Mouse (Mus musculus) stomach, embryonic 15.5 days (tissue): ENCODE results near the gene Stat5b. TPM values are rescaled to one million over a fixed set of nuclear protein-coding genes. Genes with fewer than 3 reads are reported as not detected.
A peak's percentile ranks its signal among the peaks of the same experiment; 100 is the strongest.

Source experiments
- ATAC-seq: fragments of 200-750 bp; cut with Nextera tagmentation; 2 replicates; pipeline ENCODE4 v1.8.0; 2017; ENCODE audit warnings: low read depth, moderate number of reproducible peaks, moderate TSS enrichment; ENCODE audit not compliant: insufficient read depth, low FRiP score
- H3K27ac ChIP-seq: fragments of 300-500 bp; sonication (generic); 2 replicates; pipeline ENCODE4 v1.5.1; 2015; ENCODE audit warnings: mild to moderate bottlenecking, inconsistent platforms
- H3K27me3 ChIP-seq: fragments of 300-500 bp; sonication (generic); replicated peaks from 2 replicates; pipeline ENCODE4 v1.6.1; 2015; ENCODE audit warnings: inconsistent platforms
- H3K36me3 ChIP-seq: fragments of 300-500 bp; sonication (generic); 2 replicates; pipeline ENCODE4 v1.6.1; 2015; ENCODE audit warnings: inconsistent platforms
- H3K4me1 ChIP-seq: fragments of 300-500 bp; sonication (generic); 2 replicates; pipeline ENCODE4 v1.6.1; 2015; ENCODE audit warnings: inconsistent platforms
- H3K4me2 ChIP-seq: fragments of 300-500 bp; sonication (generic); 2 replicates; pipeline ENCODE4 v1.6.1; 2015; ENCODE audit warnings: mild to moderate bottlenecking, inconsistent platforms
- H3K4me3 ChIP-seq: fragments of 300-500 bp; sonication (generic); replicated peaks from 2 replicates; pipeline ENCODE4 v1.5.1; 2015; ENCODE audit warnings: inconsistent platforms
- H3K9ac ChIP-seq: fragments of 300-500 bp; sonication (generic); 2 replicates; pipeline ENCODE4 v1.6.1; 2015; ENCODE audit warnings: inconsistent platforms
- H3K9me3 ChIP-seq: fragments of 300-500 bp; sonication (generic); 2 replicates; pipeline ENCODE4 v1.6.1; 2016; ENCODE audit warnings: inconsistent platforms
- WGBS: fragments of 180-500 bp; shearing (Covaris S2); methylation state at CpG from one replicate; pipeline ENCODE4 v1.1.7; 2015; 5-methylcytosine and 5-hydroxymethylcytosine counted together
- polyA plus RNA-seq: library from polyadenylated mRNA; unstranded; fragments of >200 nt; fragmentation: Nextera tagmentation; extraction: Ambion mirVana; gene quantifications from 2 replicates; pipeline ENCODE4 v1.2.1, GENCODE M21; 2015

Gene Stat5b
- polyA plus RNA-seq, 1 experiment from 2014 or later = 27.5 TPM

DNA sequence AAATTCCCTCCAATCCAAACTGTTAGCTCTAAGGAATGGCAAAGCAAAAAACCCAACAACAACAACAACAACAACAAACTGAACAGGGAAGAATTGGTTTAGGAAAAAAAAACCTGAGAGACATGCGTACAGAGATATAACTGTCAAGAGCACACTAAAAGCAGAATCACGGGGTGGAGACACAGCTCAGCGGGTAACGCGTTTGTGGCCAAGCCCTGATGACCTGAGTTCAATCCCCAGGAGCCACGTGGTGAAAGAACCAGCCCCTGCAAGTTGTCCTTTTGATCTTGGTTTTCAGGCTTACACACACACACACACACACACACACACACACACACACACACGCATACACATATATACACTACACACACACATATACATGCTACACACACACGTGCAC lies 31.5 kb downstream of the Stat5b start:
- H3K9ac ChIP-seq = no peak overlapping the region
- H3K4me2 ChIP-seq = no peak overlapping the region
- no peaks in the 10 kb centered on the region; the same call in 1 of the 2 replicates for H3K4me1 ChIP-seq
- ATAC-seq = no peak
- no peaks in the 10 kb centered on the region for H3K36me3 ChIP-seq
- WGBS = 74% methylated on average over 8 of the region's 8 CpGs
- no peak overlapping the region for H3K4me3 ChIP-seq
- no peaks in the 10 kb centered on the region for H3K27me3 ChIP-seq
- no peaks in the 10 kb centered on the region for H3K9me3 ChIP-seq
- no peak overlapping the region for H3K27ac ChIP-seq

DNA sequence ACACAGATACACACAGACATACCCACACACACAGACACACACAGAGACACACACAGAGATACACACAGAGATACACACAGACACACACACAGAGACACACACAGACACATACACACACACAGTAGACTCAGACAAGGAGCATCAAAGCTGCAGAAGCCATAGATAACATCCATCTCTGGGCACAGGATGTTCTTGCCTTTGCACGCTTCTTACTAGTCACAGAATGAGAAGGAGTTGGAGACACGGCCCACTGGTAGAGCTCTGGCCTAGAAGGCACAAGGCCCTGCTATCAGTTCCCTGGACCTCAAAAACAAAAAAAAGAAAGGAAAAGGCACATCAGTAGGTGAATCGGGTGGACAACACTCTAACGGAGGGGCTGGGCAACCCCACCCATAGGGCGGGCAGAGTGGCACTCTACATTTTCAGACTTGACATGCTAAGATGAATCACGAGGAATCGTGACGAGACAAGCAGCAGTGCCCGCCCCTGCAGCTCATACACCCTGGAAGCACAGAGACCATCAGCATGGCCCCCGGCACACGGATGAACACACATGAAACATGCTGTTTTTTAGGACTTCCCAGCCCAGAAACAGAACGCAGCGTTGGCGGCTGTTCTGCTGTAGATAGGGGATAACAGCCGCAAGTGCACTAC lies 32.0 kb downstream of the Stat5b start:
- WGBS = 81% methylated on average over 15 of the region's 15 CpGs

DNA sequence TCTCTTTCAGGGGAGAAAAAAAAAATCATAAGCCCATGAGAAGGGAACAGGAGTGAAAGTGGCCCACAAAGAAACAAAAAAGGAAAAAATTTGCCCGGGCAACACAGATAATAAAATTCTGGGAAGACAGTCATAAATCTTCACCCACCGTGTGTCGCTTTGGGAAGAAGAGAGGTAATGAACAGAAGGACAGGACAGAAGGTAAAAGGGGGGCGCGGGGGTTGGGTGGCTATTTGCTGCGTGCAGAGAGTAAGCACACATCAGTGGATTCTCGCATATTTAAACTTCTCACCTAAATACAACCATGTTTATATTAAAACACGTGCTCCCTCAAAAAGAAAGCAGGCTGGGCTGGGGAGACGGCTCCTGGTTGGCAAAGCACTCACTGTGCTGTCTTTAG lies 33.2 kb downstream of the Stat5b start:
- Histone ChIP-seq H3K36me3 (no peaks in the 10 kb centered on the region), H3K9ac (no peak overlapping the region), H3K9me3 (no peaks in the 10 kb centered on the region), H3K27me3 (no peaks in the 10 kb centered on the region), H3K4me2 (no peak overlapping the region), H3K4me1 (no peaks in the 10 kb centered on the region; the same call in 1 of the 2 replicates), H3K27ac (no peak overlapping the region), H3K4me3 (no peak overlapping the region)
- no peak for ATAC-seq
- 45% methylated on average over 9 of the region's 9 CpGs for WGBS

More for the DNA sequence above, 32.0 kb downstream of the Stat5b start:
- Histone ChIP-seq H3K36me3 (no peaks in the 10 kb centered on the region), H3K4me3 (no peak overlapping the region), H3K9ac (no peak overlapping the region), H3K4me2 (no peak overlapping the region), H3K9me3 (no peaks in the 10 kb centered on the region), H3K27me3 (no peaks in the 10 kb centered on the region), H3K4me1 (no peaks in the 10 kb centered on the region; the same call in 1 of the 2 replicates), H3K27ac (no peak overlapping the region)
- no peak for ATAC-seq

DNA sequence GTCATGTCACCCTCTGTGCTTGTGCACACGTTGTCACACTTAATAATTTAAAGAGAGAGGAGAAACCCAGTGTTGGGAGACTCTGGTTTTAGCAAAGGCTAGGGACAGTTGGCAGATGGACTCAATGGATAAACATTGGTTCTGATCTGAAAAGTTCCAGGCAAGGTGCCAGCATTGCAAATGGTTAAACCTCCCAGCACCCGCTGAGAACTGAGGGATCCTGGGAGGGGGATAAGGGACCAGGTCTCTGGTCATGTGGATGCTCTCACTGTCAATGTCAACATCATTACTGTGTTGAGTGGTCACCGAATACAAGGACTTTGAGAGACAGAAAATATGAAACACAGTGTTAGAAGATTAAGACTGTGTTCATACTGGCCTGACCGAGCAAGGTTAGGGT lies 33.7 kb downstream of the Stat5b start:
- ATAC-seq = no peak
- H3K9me3 ChIP-seq = no peaks in the 10 kb centered on the region
- H3K27me3 ChIP-seq = no peaks in the 10 kb centered on the region
- H3K4me1 ChIP-seq = no peaks in the 10 kb centered on the region; the same call in 1 of the 2 replicates
- H3K36me3 ChIP-seq = no peaks in the 10 kb centered on the region
- H3K9ac ChIP-seq = no peak overlapping the region
- no peak overlapping the region for H3K27ac ChIP-seq
- no peak overlapping the region for H3K4me2 ChIP-seq
- WGBS = 41% methylated on average over 4 of the region's 4 CpGs
- H3K4me3 ChIP-seq = no peak overlapping the region

DNA sequence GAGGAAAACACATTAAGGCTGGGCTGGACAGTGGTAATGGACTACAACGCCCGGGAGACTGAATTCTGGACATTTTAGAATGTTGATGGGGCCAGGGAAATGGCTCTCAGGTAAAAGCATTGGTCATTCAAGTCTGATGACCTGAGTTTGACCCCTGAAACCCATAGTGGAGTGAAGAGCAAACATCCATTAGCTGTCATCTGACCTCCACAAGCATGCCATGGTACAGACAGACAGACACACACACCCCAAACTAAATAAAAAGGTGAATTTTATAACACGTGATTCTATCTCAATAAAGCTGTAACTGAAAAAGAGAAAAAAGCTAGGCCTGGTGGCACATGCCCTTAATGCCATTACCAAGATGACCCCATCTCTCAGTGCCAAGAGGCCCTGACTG lies 34.2 kb downstream of the Stat5b start:
- ATAC-seq = no peak
- WGBS = 52% methylated on average over 3 of the region's 3 CpGs

DNA sequence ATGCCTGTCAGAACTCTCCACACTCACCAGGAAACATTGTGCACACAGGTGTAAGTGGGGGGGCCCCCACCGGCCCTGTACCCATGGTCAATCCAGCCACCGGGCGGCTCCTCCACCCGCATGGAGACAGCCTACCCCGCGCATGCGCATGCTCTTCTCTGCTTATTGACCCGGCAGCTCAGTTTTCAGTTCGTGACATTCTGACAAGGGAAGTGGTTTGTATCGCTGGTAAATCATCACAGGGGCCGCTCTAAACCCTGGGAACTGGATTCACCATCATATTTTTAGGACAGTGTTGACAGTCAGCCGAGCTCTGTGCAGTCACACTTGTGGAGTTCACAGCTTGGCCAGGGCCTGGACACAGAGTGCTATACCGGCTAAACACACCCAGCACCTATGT lies 36.0 kb downstream of the Stat5b start:
- no peaks in the 10 kb centered on the region for H3K27me3 ChIP-seq
- no peaks in the 10 kb centered on the region for H3K9me3 ChIP-seq
- peak; percentile 78 for ATAC-seq
- no peaks in the 10 kb centered on the region for H3K36me3 ChIP-seq
- peak overlapping the region; percentile 26 for H3K4me2 ChIP-seq
- H3K9ac ChIP-seq = no peak overlapping the region
- no peak overlapping the region for H3K4me3 ChIP-seq
- no peaks in the 10 kb centered on the region; the same call in 1 of the 2 replicates for H3K4me1 ChIP-seq
- H3K27ac ChIP-seq = no peak overlapping the region
- 32% methylated on average over 13 of the region's 13 CpGs for WGBS

More for the DNA sequence above, 34.2 kb downstream of the Stat5b start:
- Histone ChIP-seq H3K9me3 (no peaks in the 10 kb centered on the region), H3K4me2 (no peak overlapping the region), H3K9ac (no peak overlapping the region), H3K27me3 (no peaks in the 10 kb centered on the region), H3K4me1 (no peaks in the 10 kb centered on the region; the same call in 1 of the 2 replicates), H3K36me3 (no peaks in the 10 kb centered on the region), H3K27ac (no peak overlapping the region), H3K4me3 (no peak overlapping the region)

DNA sequence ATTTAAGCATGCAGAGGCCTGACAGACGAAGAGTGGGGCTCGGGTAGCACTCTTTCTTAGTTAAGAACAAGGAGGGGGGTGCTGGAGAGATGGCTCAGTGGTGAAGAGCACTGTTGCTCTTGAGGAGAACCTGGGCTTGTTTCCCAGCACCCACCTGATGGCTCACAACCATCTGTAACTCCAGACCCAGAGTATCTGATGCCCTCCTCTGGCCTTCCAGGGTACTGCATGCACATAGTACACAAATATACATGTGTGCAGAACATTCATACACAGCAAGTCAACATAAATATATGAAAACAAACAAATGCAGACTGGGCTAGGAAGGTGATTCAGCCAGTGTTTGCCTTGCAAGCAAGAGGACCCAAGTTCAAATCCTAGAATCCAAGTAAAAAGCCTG lies 39.4 kb downstream of the Stat5b start:
- H3K36me3 ChIP-seq = no peaks in the 10 kb centered on the region
- WGBS = 93% methylated on average over 2 of the region's 2 CpGs
- H3K27me3 ChIP-seq = no peaks in the 10 kb centered on the region
- no peak for ATAC-seq
- no peaks in the 10 kb centered on the region for H3K4me1 ChIP-seq
- no peak overlapping the region for H3K4me2 ChIP-seq
- no peaks in the 10 kb centered on the region for H3K9me3 ChIP-seq
- no peak overlapping the region for H3K27ac ChIP-seq
- no peak overlapping the region for H3K4me3 ChIP-seq
- no peak overlapping the region for H3K9ac ChIP-seq

DNA sequence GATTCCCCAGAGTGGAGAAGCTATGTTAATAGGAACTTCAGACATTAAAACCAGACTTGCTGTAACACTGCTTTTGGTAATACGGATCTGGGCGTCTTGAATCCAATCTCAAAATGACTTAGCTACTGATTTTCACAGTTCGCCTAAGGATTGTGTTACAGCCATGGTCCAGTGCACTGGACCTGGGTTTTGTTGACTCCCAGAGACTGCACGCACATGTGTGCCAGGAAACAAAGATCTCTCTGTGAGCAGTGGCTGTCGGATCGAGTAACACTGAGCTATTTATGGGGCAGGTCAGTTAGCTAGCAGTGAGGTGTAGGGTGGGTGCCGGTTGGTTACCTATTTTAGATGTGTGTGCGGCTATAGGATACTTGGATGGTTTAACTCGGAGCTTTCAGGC lies 40.0 kb downstream of the Stat5b start:
- no peak overlapping the region for H3K4me3 ChIP-seq
- H3K9ac ChIP-seq = no peak overlapping the region
- H3K36me3 ChIP-seq = no peaks in the 10 kb centered on the region
- H3K9me3 ChIP-seq = no peaks in the 10 kb centered on the region
- H3K4me2 ChIP-seq = no peak overlapping the region
- no peaks in the 10 kb centered on the region for H3K27me3 ChIP-seq
- WGBS = 80% methylated on average over 9 of the region's 9 CpGs
- no peaks in the 10 kb centered on the region for H3K4me1 ChIP-seq
- ATAC-seq = no peak
- no peak overlapping the region for H3K27ac ChIP-seq

DNA sequence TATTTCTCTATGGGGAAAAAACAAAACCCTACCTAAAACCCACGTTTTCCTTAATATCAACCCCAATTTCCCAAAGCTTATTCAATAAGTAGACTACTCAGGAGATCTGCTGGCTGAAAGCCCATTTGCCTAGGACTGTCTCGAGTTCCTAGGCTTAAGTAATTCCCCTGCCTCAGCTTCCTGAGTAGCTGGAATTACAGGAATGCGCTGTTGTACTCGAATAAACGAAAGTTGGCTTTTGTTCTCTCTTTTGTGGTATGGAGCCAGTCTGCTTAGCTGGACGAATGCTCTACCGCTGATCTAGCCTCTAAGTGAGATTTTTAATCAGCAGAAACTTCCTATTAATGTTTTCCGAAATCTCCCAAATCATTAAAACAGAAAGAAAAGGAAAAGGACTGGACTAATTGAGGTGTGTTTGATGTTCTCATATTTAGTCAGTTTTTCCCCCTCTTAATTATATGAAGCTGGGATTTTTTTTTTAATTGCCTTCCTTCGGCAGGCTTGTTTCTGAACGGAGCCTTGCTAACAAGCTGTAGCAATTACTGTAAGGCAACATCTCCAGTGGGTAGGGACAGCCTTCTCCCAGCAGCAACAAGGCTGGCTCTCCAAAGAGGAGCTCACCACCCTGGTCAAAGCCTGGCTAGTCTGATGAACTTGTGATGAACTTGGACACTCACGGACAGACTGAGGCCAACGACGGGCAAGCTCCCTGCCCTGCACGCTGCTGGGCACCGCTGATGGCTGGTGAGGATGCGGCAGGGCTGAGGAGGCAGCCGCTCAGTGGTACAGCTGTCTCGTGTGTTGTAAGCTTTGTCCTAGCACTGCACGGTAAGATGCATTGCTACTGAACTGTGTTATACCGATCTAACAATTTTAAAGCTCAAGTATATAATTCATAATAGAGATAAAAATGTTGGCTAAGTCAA lies 43.9 kb downstream of the Stat5b start:
- Histone ChIP-seq H3K4me2 (no peak overlapping the region), H3K27ac (no peak overlapping the region), H3K9me3 (no peaks in the 10 kb centered on the region), H3K36me3 (peaks cover 19% of the 10 kb centered on the region), H3K4me3 (no peak overlapping the region), H3K27me3 (no peaks in the 10 kb centered on the region), H3K9ac (no peak overlapping the region), H3K4me1 (no peaks in the 10 kb centered on the region)
- 68% methylated on average over 20 of the region's 20 CpGs for WGBS
- no peak for ATAC-seq

DNA sequence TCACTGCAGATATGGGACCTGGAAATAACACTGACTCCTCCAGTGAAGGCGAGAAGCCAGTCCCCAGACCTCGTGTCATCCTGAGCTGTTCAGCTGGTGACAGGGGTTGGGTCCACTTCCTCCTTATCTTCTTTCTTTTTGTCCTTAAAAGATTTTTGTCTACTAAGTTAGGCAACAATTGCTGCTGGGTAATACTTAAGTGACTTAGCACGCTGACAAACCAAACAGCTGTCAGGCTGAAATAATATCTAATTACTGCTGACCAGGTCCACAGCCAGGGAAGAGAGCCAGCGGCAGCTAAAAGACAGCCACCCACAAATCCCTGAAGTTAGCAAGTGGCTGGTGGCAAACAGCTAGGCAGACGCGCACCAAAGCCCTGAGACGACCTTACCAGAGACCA lies 45.0 kb downstream of the Stat5b start:
- Histone ChIP-seq H3K4me3 (no peak overlapping the region), H3K27ac (no peak overlapping the region), H3K4me2 (no peak overlapping the region), H3K27me3 (no peaks in the 10 kb centered on the region), H3K4me1 (no peaks in the 10 kb centered on the region), H3K9me3 (no peaks in the 10 kb centered on the region), H3K9ac (no peak overlapping the region), H3K36me3 (peaks cover 29% of the 10 kb centered on the region)
- 65% methylated on average over 7 of the region's 7 CpGs for WGBS
- ATAC-seq = no peak

DNA sequence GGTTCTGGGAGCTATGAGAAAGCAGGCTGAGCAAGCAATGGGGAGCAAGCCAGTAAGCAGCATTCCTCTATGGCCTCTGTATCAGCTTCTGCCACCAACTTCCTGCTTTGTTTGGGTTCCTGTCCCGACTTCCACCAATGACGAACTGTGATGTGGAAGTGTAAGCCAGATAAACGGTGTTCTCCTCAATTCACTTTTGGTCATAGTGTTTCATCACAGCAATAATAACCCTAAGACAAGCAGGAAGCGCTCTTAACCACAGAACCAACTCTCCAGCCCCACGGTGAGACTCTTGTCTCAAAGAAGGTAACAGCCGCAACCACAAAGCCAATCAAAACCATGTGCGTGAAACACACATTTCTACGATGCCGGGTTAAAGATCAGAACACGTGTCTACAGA lies 46.1 kb downstream of the Stat5b start:
- H3K4me1 ChIP-seq = no peaks in the 10 kb centered on the region

DNA sequence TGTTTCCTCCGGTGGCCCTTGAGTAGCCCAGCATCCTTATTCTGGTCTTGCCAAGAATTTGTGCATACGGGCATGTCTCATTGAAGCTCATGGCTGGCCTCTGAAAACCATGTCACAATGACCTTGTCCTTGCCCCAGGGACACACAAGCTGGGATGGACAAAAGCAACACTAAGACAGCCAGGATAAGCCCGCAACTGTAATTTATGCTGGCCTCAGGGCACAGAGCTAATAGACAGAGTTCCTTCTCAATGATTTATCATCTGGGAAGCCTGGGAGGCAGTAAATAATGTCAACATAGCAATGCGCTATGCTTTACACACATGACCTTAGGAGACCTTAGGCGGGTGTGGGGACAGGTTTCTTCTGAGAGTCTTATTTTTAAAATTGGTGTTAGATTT lies 51.1 kb downstream of the Stat5b start:
- Histone ChIP-seq H3K27ac (no peak overlapping the region), H3K4me3 (no peak overlapping the region), H3K36me3 (peaks cover 38% of the 10 kb centered on the region), H3K4me1 (no peaks in the 10 kb centered on the region), H3K9ac (no peak overlapping the region), H3K9me3 (no peaks in the 10 kb centered on the region), H3K27me3 (no peaks in the 10 kb centered on the region), H3K4me2 (no peak overlapping the region)
- ATAC-seq = no peak
- 67% methylated on average over 5 of the region's 5 CpGs for WGBS

More for the DNA sequence above, 46.1 kb downstream of the Stat5b start:
- H3K36me3 ChIP-seq = peaks cover 35% of the 10 kb centered on the region
- ATAC-seq = no peak
- no peaks in the 10 kb centered on the region for H3K27me3 ChIP-seq
- 93% methylated on average over 10 of the region's 10 CpGs for WGBS
- no peak overlapping the region for H3K27ac ChIP-seq
- no peak overlapping the region for H3K9ac ChIP-seq
- no peaks in the 10 kb centered on the region for H3K9me3 ChIP-seq
- H3K4me3 ChIP-seq = no peak overlapping the region
- no peak overlapping the region for H3K4me2 ChIP-seq
